Mouse (Mus musculus) G1E (cell line): ENCODE measurements at regions not wholly inside any gene's neighbourhood (a gene's known extent, or its start where the extent isn't known, plus 50 kb on each side); places are given as distances from the start of the nearest gene placed in this dataset.

Source experiments
- CTCF ChIP-seq: IDR thresholded peaks from 2 replicates; pipeline ENCODE4 v1.5.1; 2012; ENCODE audit warnings: low read depth, low read length, inconsistent platforms, mixed read lengths
- GATA1 ChIP-seq: IDR thresholded peaks from 2 replicates; pipeline ENCODE4 v1.6.1; 2012; ENCODE audit warnings: borderline replicate concordance, low read length, inconsistent platforms, mixed read lengths
- TAL1 ChIP-seq: conservative IDR thresholded peaks from 2 replicates; pipeline ENCODE4 v1.6.1; 2012; ENCODE audit warnings: low read depth, low read length, inconsistent platforms, mixed read lengths

DNA sequence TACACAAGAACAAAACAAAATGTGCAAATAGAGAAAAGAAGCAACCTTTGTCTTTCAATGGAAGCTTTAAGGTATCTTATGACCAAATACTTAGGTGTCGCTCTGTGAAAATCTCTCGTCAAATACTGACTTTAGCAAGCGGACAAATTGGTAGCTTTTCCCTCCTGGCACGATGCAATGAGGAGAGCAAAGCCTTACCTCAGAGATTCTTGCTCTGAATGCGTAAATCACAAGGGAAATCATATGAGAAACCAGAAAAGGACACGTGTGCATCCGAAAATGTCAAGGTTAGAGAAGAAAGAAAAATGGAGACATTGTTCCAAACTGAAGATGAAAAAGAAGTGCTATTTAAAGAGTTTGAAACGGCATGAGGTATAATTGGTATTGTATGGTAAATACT, 59.8 kb upstream of the Ralgps2 start:
- no peak for TF ChIP-seq CTCF
- no peak for TF ChIP-seq TAL1
- no peak for TF ChIP-seq GATA1
